Mouse (Mus musculus) neural tube, embryonic 10.5 days (tissue): ENCODE measurements around the gene Slc27a3.

ENCODE experiments used
- DNase-seq: peaks from one replicate; pipeline ENCODE4 v3.0.0-alpha.2; 2017; ENCODE audit warnings: low spot score; ENCODE audit errors: extremely low spot score

The Slc27a3 gene

GRCm38 (mm10) chr3:90391941-90392340 is 2.2 kb upstream of the Slc27a3 start:
- DNase-seq = no peak

- DNase-seq = no peak
These were observed 1.3 kb upstream of the Slc27a3 start for GRCm38 (mm10) chr3:90391004-90391403.

- no peak for DNase-seq
These were observed 820 bp downstream of the Slc27a3 start for GRCm38 (mm10) chr3:90388726-90389510.

DNA sequence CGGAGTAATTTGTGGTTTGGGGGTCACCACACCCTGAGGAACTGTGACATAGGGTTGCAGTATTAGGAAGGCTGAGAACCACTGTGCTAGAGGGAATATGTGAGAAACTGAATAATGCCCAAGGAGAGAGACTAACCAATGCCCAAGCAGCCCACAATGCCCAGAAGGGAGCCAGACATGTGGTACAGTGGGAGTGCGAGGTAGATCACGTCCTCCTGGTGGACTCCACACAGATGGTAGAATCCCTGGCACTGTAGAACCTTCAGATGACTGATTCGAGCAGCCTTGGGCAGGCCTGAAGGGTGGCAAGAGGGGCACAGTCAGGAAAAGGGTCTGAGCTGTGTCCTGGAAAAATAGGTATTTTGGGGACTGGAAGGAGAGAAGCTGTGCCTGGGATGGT is 1.5 kb downstream of the Slc27a3 start:
- no peak for DNase-seq

DNA sequence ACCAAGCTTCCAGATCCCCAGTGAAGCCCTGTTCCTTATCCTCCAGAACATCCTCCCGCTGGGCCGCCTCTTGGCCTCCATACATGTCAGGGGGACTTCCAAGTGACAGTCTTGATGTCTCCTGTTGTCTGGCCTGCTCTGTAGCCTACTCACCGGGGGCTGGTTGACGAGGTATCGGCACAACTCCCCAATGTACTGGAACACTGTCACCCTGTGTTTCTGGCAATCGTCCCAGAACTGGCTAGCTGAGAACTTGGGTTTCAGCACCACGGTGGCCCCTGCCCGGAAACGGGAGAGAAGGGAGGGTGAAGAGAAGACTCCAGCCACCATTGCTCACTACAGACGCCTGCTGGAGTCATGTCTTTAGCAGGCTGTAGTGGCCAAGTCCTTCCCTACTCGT is 2.3 kb downstream of the Slc27a3 start:
- no peak for DNase-seq

DNA sequence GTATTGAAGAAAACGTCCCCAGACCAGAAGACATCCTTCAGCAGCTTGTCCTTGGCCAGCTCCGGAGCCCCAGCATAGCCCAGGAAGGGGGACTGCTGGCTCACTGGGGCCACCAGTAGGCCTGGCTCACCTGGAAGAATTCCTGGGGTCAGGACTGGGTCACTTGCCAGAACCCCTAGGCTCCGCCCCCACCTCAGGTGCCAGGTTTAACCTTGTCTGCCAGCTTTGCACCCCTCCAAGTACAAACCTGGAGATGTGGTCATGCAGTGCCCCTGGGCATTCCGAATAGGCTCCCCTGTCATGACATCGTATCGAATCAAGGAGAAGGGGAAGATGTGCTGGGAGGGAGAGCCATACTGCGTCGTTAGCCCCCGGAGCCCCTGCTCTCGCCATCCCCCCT is 2.9 kb downstream of the Slc27a3 start:
- DNase-seq = no peak

DNA sequence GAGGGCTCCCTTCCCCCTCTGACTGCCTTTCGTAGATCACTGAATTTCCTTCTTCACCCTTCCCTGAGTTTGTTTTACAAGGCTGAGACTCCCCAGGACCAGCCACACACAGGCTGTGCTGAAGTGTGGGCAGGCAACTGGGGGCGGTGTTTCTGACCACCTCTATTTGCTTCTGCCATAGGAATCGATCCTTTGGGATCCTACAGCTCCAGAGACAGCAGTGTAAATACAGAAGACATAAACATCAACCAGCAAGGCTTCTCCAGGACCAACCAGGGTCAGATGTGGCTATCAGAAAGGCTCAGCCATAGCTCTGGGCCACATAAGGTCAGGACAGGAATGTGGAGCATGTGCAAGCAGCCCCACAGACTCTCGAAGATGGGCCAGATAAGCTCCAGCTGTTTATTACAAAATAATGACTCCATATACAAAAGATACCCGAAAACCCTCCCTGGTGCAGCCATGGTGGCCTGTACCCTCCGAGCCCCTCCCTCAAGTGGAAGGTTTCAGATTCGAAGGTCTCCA is 4.8 kb downstream of the Slc27a3 start:
- no peak for DNase-seq

- DNase-seq = no peak
These were observed 6.0 kb downstream of the Slc27a3 start for GRCm38 (mm10) chr3:90383690-90384089.

- DNase-seq = no peak
These were observed 8.0 kb downstream of the Slc27a3 start for GRCm38 (mm10) chr3:90381727-90382126.

- no peak for DNase-seq
These were observed 11.2 kb downstream of the Slc27a3 start for GRCm38 (mm10) chr3:90378496-90378895.

GRCm38 (mm10) chr3:90376247-90376585 is 13.5 kb downstream of the Slc27a3 start:
- DNase-seq = peak; percentile 69

DNA sequence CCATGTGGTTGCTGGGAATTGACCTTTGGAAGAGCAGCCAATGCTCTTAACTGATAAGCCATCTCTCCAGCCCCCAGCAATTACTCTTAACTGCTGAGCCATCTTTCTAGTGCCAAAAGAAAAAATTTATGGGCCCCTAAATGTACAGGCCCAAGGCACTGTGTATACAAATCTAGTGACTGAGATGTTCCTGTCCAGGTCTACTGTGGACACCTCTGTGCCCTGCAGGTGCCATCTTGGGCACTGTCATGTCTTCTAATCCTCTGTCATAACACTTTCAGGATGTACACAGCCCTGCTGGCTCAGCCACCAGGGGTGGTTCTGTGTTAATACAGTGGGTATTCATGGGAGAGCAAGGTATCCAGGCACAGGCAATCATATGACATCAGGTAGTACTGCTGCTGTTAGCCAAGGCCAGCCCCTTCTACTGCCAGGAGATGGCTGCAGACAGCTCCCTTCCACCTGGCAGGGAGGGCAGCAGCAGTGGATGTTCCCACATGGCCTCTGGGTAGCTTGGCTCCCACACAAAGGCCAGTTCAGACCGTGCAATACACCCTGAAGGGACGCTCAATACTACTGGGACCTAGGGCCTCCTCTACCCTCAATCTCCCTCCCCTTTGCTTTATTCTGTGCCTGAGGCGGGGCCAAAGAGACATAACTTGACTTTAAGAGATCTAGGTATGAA is 14.0 kb downstream of the Slc27a3 start:
- DNase-seq = no peak

DNA sequence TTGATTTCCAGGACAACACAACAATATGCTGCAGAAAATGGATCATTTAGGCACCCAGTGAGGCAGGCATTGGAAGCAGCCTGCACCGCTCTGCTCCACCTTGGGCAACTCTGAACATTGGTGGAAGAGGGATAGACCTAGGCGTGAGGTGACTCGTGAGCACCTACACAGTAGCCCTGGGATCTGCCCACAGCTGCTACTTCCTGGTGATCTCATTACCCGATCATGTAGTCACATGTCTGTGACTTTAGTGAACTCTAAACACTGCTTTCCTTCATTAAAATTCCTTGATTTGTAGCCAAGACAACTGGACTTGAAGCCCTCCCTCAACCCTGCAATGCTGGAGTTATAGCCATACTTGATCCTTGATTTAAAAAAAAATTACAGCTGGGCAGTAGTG is 15.4 kb downstream of the Slc27a3 start:
- no peak for DNase-seq

GRCm38 (mm10) chr3:90373432-90374028 is 16.2 kb downstream of the Slc27a3 start:
- peak; percentile 85 for DNase-seq

GRCm38 (mm10) chr3:90372817-90373216 is 16.9 kb downstream of the Slc27a3 start:
- no peak for DNase-seq

GRCm38 (mm10) chr3:90371857-90372256 is 17.9 kb downstream of the Slc27a3 start:
- no peak for DNase-seq

DNA sequence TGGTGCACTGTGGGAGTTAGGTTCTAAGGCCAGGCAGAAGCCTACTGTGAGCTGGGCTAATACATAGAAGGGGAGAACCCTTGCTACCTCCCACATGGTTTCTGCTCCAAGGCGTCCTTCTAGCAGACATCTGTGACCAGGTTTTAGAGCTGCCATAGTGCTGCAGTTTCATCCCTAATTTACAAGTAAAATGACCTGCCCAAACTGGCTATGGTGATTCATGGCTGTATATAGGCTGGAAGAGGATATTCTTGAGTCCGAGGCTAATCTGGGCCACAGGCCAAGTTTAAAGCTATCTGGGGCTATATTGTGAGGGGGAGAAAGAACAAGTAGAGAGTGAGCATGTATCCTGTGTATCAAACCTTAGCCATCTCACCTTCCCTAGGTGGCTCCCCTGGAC is 20.7 kb downstream of the Slc27a3 start:
- DNase-seq = no peak

- DNase-seq = no peak
These were observed 22.6 kb downstream of the Slc27a3 start for GRCm38 (mm10) chr3:90367001-90367632.

- DNase-seq = no peak
These were observed 27.4 kb downstream of the Slc27a3 start for GRCm38 (mm10) chr3:90362346-90362745.

GRCm38 (mm10) chr3:90361476-90361875 is 28.3 kb downstream of the Slc27a3 start:
- DNase-seq = no peak

GRCm38 (mm10) chr3:90359230-90359629 is 30.5 kb downstream of the Slc27a3 start:
- DNase-seq = no peak

DNA sequence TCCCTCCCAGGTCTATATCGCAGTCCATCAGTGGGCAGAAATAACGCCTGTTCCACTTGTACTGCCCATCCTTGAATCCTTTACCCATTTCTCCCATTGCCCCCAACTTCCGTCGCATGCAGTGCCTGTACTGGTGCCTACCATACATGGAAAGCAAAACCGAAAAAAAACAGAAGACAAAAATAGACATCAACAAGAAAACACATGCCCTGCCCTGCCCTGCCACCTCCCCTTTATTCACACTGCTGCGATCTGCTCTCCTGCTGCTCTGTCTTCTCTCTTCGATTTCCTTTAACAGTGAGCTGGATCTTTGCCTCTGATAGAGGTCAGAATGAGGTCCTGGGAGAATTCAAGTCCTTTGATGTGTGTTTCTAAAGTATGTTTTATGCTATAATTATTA is 31.8 kb downstream of the Slc27a3 start:
- DNase-seq = no peak
